Mouse (Mus musculus): ENCODE data around the gene Uck2. TPM values are rescaled to one million over a fixed set of nuclear protein-coding genes. Genes with fewer than 3 reads are reported as not detected.

Uck2 gene
- polyA plus RNA-seq, 1 experiment from 2014 or later: 103 TPM

Small RNAs within 50 kb of the gene (microRNA-seq; reads per million reads assigned to microRNA genes)
- gene Mir6347: not detected

Other genes with a start within 250 kb of the Uck2 start
- gene Tmco1, start 23.1 kb upstream of the Uck2 start, polyA plus RNA-seq (2016; fragmentation: Nextera tagmentation; extraction: Ambion mirVana): 70.7 and 74.2 TPM in 2 replicates
- gene Aldh9a1, start 64.7 kb upstream of the Uck2 start, polyA plus RNA-seq (2016; fragmentation: Nextera tagmentation; extraction: Ambion mirVana): 94.4 and 99.5 TPM in 2 replicates
- gene Mgst3, start 108.5 kb upstream of the Uck2 start, polyA plus RNA-seq (2016; fragmentation: Nextera tagmentation; extraction: Ambion mirVana): 388 and 396 TPM in 2 replicates
- not detected in 2 replicates for gene Lrrc52, start 181.5 kb upstream of the Uck2 start, polyA plus RNA-seq (2016; fragmentation: Nextera tagmentation; extraction: Ambion mirVana)

Data from liver, embryonic 12.5 days (tissue).